Mouse (Mus musculus) brain, adult 10 weeks (tissue): ENCODE measurements around the gene Casp7. TPM values are rescaled to one million over a fixed set of nuclear protein-coding genes. Genes with fewer than 3 reads are reported as not detected.

Experiments
- polyA plus RNA-seq: library from polyadenylated mRNA; stranded (reverse); fragments of 350-450 nt; fragmentation: Illumina TruSeq; extraction: RNeasy Lipid Tissue Mini Kit (QIAGEN cat#74804); gene quantifications from one replicate; pipeline ENCODE4 v1.2.3, GENCODE M21; 2015; ENCODE audit warnings: low read depth, low replicate concordance

Casp7 gene
- polyA plus RNA-seq, result 5.2 TPM

DNA sequence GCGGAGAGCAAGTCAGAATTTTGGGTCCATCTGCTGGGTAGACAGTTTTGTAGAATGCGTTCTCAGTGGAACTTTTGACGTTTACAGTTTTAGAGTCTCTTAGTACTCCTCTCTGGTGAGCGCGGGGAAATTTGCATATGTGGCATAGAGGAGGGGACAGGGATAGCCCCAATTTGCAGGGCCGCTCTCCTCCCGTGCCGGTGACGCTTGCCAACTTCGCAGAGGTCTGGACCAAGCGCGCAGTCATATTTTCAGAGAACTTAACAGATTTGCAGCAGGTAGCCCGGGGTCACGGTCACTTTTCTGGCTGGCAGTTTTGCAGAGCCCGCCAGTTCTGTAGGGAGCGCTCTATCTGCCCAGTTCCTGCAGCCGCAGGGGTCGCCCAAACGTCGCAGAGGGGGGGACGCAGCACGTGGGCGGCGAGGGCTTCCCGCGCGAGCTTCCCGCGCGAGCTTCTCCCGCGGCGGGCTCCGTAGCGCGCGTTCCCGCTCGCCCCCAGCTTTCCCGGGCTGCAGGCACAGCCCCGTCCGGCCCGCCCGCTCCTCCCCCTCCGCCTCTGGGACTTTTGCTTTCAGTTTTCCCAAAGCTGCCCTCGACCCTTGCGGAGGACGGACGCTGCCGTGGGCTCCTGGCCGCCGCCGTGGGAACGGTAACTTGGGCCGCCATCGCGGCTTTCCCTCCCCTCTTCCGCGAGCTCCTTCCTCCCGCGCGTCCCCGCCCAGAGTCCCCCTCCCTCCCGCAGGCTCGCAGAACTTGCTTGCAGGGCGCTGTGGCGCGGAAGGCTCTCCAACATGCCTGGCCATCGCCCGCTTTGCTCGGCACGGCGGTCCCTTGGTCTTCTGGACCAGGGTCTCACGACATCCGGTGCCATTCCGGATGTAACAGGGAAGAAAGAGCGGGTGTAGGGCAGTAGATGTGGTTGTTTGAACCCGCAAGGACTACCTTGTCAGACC lies at the start of gene Casp7:
TSS of gene Casp7 (plus strand) at position 461 of the 953 bp plus-strand sequence.

DNA sequence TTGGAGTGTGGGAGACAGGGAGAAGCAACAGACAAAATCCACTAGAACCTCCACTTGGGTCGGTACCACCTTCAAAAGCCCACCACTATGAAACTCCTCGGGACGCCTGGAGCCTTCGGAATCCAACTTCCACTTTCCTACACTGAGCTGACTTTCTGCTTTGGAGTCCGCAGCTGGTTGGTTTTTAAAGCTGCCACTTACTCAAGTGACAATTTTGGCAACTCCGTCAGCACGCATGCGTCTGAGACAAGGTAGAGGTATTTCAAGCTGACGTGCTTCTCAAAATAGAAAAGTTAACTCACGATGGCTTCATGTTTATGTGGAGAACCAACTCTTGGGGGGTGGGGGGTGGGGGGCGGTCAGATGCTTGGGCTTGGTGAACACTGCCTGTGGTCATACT lies 7.0 kb upstream of the Casp7 start, which contains the start of gene Nrap:
TSS of gene Nrap (minus strand) at position 159 of the 400 bp plus-strand sequence.

DNA sequence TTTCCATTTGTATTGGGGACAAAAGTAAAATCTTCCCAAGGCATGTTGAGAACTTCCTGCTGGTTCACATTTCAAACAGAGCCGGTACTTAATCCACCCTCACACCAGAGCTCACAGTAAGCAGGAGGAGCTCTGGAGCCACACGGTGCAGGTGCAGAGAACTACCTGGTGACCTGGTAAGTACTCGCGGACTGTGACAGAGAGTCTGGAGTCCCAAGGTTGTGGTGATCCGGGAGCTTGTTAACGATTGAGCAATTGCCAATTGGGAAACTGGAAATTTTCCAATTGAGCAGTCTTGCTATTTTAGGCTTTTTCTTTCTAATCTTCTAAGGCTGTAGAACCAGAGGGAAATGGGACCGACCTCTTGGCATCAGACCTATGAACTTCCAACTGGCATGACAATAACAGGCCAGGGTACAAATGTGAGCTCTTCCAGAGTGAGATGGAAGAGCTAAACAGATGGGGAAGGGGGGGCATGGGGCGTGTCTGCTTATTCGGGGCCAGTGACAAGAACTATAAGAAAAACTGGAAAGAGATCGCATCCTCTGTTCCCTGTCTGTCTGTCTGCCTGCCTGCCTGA lies 64.7 kb downstream of the Casp7 start, which contains the start of gene Plekhs1:
TSS of gene Plekhs1 (plus strand) at position 119 of the 580 bp plus-strand sequence.

Other genes with a start within 250 kb of the Casp7 start
- not detected for gene Habp2, start 110.0 kb upstream of the Casp7 start, polyA plus RNA-seq
- gene Nrap, start 7.1 kb upstream of the Casp7 start, polyA plus RNA-seq, result 0.49 TPM
- gene Plekhs1, start 64.5 kb downstream of the Casp7 start, polyA plus RNA-seq, result 0.43 TPM
- 7.5 TPM for gene Dclre1a, start 151.1 kb downstream of the Casp7 start, polyA plus RNA-seq
- gene Nhlrc2, start 151.1 kb downstream of the Casp7 start, polyA plus RNA-seq, result 7.6 TPM